Mouse (Mus musculus) left cerebral cortex, postnatal 36 days (tissue): ENCODE measurements around the gene Olfr279. TPM values are rescaled to one million over a fixed set of nuclear protein-coding genes. Genes with fewer than 3 reads are reported as not detected.
A peak's percentile ranks its signal among the peaks of the same experiment; 100 is the strongest.
"Not testable (repeated sequence)": the region's sequence is repeated elsewhere in the genome, so short reads cannot be mapped to it uniquely, and the experiment has no call there.

Experiments
- DNase-seq, 2 experiments: peaks; one replicate each; pipeline ENCODE4 v3.0.0; 2021 to 2022; ENCODE audit warnings: low spot score in 2 of 2, mixed read lengths in 1 of 2
- intact Hi-C: fragments of 180-260 bp; cut with DNase I; formaldehyde crosslinking; loops from one replicate; pipeline ENCODE4 v1.15.1; 2025
- total RNA-seq, 2 experiments: library from RNA; stranded (reverse); gene quantifications; 2 replicates each; pipeline ENCODE4 v1.2.3; 2021

Gene Olfr279
- total RNA-seq, 2 experiments from 2014 or later, result not detected

GRCm38 (mm10) chr15:98510438-98511385 lies 18.5 kb downstream of the Olfr279 start:
- DNase-seq, result peak; percentile 43 to 57
- intact Hi-C loops, result loop anchor here (2.0 kb wide), 1 partner anchor 106 kb away; no protein-coding TSS in a partner anchor

DNA sequence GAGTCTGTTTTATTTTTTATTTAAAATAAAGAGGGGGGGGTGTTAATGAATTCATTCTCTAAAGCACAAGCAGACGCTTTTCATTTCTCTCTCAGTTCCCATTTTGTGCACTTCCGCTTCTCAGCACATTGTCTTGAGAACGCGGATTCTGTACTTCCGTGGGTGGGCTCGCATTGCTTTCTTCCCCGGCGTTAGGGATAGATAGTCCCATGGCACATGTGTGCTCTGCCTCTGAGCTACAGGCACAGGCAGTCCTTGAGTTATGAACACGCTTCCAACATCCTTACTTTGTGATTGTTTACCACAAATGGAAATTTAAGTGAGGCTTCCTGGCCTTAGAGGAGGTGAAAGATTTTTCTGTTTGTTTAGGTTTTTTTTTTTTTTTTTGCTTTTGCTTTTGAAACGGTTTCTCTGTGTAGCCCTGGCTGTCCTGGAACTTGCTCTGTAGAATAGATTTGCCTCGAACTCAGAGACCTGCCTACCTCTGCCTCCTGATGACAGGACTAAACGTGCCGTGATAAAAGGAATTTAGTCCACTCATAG lies 19.3 kb downstream of the Olfr279 start:
- DNase-seq, result no peak
- intact Hi-C loops, result loop anchor here (2.0 kb wide), 1 partner anchor 105 kb away; no protein-coding TSS in a partner anchor

- intact Hi-C loops, result no loop called here
- DNase-seq, result no peak
Measured at GRCm38 (mm10) chr15:98512232-98512631, 20.0 kb downstream of the Olfr279 start.

GRCm38 (mm10) chr15:98512799-98513321 lies 20.7 kb downstream of the Olfr279 start:
- peak; percentile 44 to 59 for DNase-seq
- intact Hi-C loops, result no loop called here

- intact Hi-C loops, DNase-seq: not testable (repeated sequence)
Measured at GRCm38 (mm10) chr15:98513676-98514075, 21.5 kb downstream of the Olfr279 start.

- intact Hi-C loops, result no loop called here
- no peak for DNase-seq
Measured at GRCm38 (mm10) chr15:98514146-98514545, 21.9 kb downstream of the Olfr279 start.

- intact Hi-C loops, DNase-seq: not testable (repeated sequence)
Measured at GRCm38 (mm10) chr15:98514845-98515244, 22.6 kb downstream of the Olfr279 start.

GRCm38 (mm10) chr15:98517380-98518355 lies 25.5 kb downstream of the Olfr279 start:
- DNase-seq, result peak; percentile 37 to 47
- intact Hi-C loops, result no loop called here

DNA sequence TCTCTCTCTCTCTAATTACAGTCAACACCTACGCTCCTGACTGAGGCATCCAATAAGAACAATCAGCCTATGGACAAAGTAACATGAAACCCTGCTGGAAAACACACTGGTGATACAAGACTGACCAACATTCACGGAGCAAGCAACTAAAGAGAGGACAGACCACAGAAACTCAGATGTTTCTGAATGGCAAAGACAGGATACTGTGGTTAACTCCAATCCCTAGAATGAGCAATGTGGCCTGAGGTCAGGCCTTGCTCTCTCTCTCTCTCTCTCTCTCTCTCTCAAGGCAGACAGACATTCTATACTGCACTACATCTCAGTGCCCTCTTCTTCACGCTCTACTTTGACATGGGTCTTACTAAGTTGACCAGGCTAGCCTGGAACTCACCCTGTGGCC lies 29.0 kb downstream of the Olfr279 start:
- DNase-seq, result no peak
- intact Hi-C loops, result no loop called here

DNA sequence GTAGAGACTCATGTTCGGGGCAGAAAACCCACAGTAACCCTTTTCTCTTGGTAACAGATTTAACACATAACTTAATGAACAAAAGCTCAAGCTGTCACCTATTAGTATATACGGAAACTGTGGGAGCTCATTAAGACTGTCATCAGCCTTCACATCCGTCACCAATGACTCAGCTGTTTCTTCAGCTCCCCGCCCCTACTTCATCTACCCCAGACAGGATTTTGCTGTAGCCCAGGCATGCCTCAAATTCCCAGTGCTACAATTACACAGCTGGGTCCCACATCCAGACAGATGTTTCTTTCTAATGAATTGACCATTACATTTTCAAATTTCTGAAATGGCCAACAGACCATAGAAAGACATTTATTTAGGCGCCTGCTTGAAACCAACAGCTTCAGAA lies 33.9 kb downstream of the Olfr279 start:
- no peak for DNase-seq
- intact Hi-C loops, result no loop called here

DNA sequence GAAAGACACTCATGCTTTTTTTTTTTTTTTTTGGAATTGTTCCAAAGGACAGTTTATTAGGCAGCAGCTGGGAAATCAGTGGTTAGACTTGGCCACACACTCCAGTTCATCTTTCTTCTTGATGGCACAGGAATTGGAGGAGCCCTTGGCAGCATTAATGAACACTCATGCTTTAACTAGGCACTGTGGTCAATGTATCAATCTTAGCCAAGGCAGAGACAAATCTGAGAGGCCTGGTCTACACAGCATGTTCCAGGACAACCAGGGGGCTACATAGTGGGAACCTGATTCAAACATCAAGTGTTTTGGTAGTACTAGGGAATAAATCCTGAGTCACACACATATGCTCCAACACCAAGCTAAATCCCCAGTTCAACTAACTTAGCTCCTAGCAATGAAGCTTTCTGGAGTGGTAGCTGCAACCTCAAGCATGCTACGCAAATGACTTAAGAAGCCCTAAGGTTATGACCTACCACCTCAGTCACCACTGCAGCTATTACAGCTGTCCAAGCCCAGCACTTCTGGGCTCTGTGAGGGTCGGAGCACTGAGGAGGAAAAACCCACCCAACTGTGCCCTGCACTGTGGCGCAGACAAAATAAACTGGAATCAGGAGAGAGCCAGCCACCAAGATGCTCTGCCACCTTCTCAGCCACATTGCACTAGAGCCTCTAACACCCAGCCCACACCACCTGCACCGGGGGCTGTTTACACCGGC lies 35.0 kb downstream of the Olfr279 start:
- no peak for DNase-seq
- intact Hi-C loops, result no loop called here

DNA sequence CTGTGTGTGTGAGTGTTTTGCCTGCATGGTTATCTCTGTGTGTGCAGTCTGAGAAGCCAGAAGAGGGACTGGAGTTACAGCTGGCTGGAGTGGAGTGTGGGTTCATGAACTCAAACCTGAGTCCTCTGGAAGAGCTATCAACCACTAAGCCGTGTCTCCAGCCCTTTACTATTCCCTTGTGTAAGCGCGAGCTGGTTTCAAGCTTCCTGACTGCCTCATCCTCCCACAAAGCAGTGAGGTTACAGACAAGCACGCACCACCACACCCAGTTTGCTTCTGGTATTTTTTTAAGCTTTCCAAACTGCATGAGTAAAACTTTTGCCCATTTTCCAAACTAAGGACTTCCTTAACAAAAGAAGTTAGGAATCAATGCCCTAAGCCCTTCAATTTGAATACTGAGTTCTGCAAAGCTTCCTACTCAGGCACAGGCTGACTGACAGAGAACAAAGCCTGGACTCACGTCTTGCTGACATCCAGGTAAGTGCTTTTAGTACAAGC lies 35.9 kb downstream of the Olfr279 start:
- DNase-seq, result no peak
- intact Hi-C loops, result no loop called here

GRCm38 (mm10) chr15:98532281-98532680 lies 40.1 kb downstream of the Olfr279 start:
- intact Hi-C loops, result loop anchor here (5.0 kb wide), 1 partner anchor 35 kb away; no protein-coding TSS in a partner anchor
- DNase-seq, result no peak

DNA sequence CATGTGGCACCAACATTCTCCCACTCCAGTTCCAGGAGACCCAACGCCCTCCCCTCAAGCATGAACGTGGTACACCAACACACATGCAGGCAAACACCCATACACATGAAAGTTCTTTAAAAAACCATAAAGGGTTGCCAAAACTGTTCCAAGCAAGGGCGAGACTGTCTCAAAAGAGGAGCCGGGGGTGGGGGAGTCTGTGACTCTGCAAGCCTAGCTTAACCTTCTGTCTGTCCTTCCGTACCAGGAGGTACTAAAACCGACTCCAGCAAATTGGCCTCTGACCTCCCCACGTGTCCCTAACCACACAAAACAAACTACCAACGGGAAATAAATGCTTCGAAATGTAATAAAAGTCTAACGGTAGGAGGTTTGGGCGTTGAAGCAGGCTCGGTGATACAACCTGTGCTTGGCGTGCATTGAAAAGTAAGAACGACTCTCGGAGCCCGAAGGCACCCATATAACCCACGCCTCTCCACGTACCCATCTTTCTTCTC lies 40.9 kb downstream of the Olfr279 start:
- no peak for DNase-seq
- intact Hi-C loops, result loop anchor here (5.0 kb wide), 1 partner anchor 34 kb away; no protein-coding TSS in a partner anchor

DNA sequence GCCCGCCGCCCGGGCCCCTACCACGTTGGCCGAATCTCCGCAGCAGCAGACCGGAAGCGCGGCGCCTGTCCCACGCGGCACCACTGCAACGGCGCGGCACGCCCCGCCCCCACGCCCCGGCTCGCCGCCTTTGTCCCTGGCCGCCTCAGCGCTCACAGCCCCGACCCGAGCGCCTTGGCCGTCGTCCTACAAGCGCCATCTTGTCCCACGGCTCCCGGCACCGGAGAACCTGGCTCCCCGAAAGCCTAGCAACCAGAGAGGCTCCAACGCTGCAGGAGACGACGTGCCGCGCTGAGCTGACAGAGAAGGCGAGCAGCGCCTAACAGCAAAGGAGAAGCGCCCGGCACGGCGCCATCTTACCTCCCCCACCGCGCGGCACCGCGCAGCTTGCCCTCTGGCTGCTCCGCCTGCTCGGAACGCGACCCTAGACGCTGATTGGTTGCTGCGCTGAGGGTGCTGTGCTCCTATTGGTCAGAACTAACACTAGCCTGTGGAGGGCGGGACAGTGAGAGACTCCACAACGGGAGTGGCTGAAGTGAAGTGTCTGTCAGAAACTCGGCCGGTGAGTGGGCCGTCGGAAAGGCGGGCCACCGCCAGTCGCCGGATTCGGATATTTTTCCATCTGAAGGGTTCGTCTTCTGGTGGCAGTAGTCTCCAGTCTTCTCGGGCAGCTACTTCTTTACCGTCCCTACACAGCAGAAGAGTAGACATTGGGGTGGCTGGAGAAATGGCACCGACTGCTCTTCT lies 41.9 kb downstream of the Olfr279 start, which contains the start of gene Kansl2:
Gene Kansl2 (minus strand): TSS at position 384 of the 747 bp plus-strand sequence.
- DNase-seq, result peak; percentile 98 to 99
- intact Hi-C loops, result loop anchor here (5.0 kb wide), 1 partner anchor 33 kb away; no protein-coding TSS in a partner anchor

GRCm38 (mm10) chr15:98535921-98536320 lies 43.7 kb downstream of the Olfr279 start:
- intact Hi-C loops, result no loop called here
- no peak for DNase-seq

DNA sequence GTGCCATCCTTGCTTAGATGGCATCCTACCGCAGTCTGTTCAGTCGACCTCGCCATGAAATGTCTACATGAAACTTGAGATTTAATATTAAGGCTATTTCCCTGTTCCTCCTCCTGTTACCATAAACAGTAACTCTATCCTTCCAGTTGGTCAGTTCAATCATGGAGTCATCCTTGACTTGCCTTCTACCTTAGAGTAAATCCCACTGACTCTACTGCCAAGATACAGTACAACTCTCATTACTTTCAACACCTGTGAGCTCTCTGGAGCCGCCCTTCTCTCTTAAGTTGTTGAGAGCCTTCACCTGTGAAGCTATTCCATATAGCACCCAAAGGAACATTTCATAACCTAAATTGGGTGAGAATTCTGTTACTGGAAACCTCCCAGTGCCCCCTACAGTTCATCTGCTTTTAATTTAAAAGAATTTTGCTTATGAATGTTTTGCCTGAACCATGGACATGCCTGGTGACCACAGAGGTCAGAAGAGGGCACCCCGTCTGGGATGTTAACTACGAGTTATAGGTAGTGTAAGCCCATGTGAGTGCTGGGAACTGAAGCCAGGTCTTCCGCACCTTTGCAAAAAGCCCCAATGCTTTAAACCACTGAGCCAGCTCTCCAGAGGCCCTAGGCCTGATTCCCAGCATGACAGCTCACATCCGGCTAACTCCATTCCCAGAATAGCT lies 44.8 kb downstream of the Olfr279 start:
- no peak for DNase-seq
- intact Hi-C loops, result no loop called here
